Mouse (Mus musculus) cerebellum, adult 2 months (tissue): ENCODE results near the gene Celsr2.

ENCODE experiments used
- CTCF ChIP-seq: fragments of 200-500 bp; IDR thresholded peaks from 2 replicates; pipeline ENCODE4 v1.5.1; 2011; ENCODE audit warnings: low read depth, mild to moderate bottlenecking, control low read depth, low read length, moderate library complexity, borderline replicate concordance; ENCODE audit not compliant: insufficient read depth
- POLR2A ChIP-seq: fragments of 200-500 bp; IDR thresholded peaks from 2 replicates; pipeline ENCODE4 v1.6.1; 2011; ENCODE audit warnings: low read length, control low read depth, borderline replicate concordance; ENCODE audit not compliant: insufficient read depth

DNA sequence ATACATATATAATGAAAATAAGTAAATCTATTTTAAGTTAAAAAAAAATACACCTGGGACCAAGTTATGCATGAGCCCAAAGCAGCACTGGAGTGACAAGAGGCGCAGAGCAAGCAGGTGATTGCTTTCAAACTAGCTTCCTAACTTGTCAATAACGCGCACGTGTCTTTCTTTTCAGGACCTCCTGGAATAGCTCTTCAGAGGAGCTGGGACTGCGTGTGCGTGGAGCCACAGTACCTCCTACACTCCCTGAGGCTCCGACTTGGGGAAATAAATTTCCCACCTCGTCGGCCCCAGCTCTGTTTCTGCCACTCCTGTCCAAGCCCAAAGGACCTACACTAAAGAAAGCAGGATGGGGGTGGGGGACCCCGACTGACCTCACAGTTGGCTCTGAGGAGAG lies 58.3 kb downstream of the Celsr2 start:
- TF ChIP-seq CTCF (no peak), POLR2A (no peak)
